37 mouse cellular contexts compared by ENCODE assay signal in genomic region chr16:92307947-92308346, GRCm38 (mm10). TPM values are rescaled to one million over a fixed set of nuclear protein-coding genes. Genes with fewer than 3 reads are reported as not detected.
A peak's percentile ranks its signal among the peaks of the same experiment; 100 is the strongest.
DNase-seq lines count a peak whose midpoint lies in the region; ATAC-seq and TF ChIP-seq lines count a peak whose summit lies in the region.
"Had no signal": no experiment of that assay in that cellular context is flagged by ENCODE, and none has a peak within 500 bp of the region (broad histone marks: within the 10 kb centered on the region; RNA-seq: fewer than 3 reads in every experiment).

No protein-coding gene starts in this region.

- 0 out of 2 replicates have a peak, but pooled peaks have one; percentile 25 for ATAC-seq in stomach, embryonic 16.5 days (ENCODE audit: insufficient read depth, low FRiP score)
- no peak for ATAC-seq in hindbrain, embryonic 13.5 days (ENCODE audit: low FRiP score)
- ATAC-seq: forebrain, embryonic 15.5 days; hindbrain, postnatal 0 days; inflammation-experienced regulatory T-cells, adult 6 months; intestine, embryonic 16.5 days had no signal

- H3K9me3 ChIP-seq in stomach, embryonic 16.5 days (replicated peaks; ENCODE audit: control insufficient read depth, low read length), result no peaks in the 10 kb centered on the region
- no peaks in the 10 kb centered on the region for H3K9me3 ChIP-seq in hindbrain, embryonic 13.5 days
- H3K9me3 ChIP-seq: embryonic facial prominence, embryonic 10.5 days; embryonic facial prominence, embryonic 13.5 days; forebrain, embryonic 12.5 days; forebrain, embryonic 15.5 days; G1E; heart, embryonic 10.5 days; heart, embryonic 15.5 days; hindbrain, embryonic 10.5 days had no signal

- no peaks in the 10 kb centered on the region for H3K36me3 ChIP-seq in heart, adult 2 months (ENCODE audit: control insufficient read depth, insufficient read depth, low read length)
- H3K36me3 ChIP-seq in stomach, embryonic 16.5 days (ENCODE audit: control insufficient read depth, insufficient read depth, low read length), result peaks cover 9% of the 10 kb centered on the region; the same call in 1 of the 2 replicates
- peaks cover 63% of the 10 kb centered on the region for H3K36me3 ChIP-seq in hindbrain, embryonic 13.5 days

- H3K9ac ChIP-seq in heart, adult 2 months (ENCODE audit: low read depth, low read length), result no peak overlapping the region
- no peak overlapping the region for H3K9ac ChIP-seq in stomach, embryonic 16.5 days (ENCODE audit: low read length)
- no peak overlapping the region for H3K9ac ChIP-seq in hindbrain, embryonic 13.5 days
- H3K9ac ChIP-seq: embryonic facial prominence, embryonic 13.5 days; forebrain, embryonic 12.5 days; forebrain, embryonic 15.5 days; heart, embryonic 15.5 days; hindbrain, embryonic 14.5 days had no signal

- DNase-seq in heart, adult 2 months, result no peak
- DNase-seq in heart, adult 9 months (ENCODE audit: low spot score in 2 of 2), result no peak
- no peak for DNase-seq in left cerebral cortex, adult 2 months (ENCODE audit: extremely low spot score in 1 of 2, low spot score in 2 of 2)
- no peak for DNase-seq in left cerebral cortex, adult 8-10 months (ENCODE audit: low spot score in 2 of 2)
- DNase-seq in NIH3T3 (ENCODE audit: low read depth), result peak; percentile 5
- no peak for DNase-seq in cerebellum, postnatal 25 days
- DNase-seq: adrenal gland, adult 2 months; adrenal gland, postnatal 14 days; B cell, adult 2 months; cerebellum, adult 11 months; cerebellum, adult 2 months; cerebellum, adult 9-11 months; cerebellum, postnatal 36 days; embryo, embryonic 11 days; gastrocnemius, postnatal 14 days; heart, adult 11 months; heart, postnatal 10 days; heart, postnatal 36 days had no signal

- no peaks in the 10 kb centered on the region for H3K27me3 ChIP-seq in heart, adult 2 months (ENCODE audit: control insufficient read depth, insufficient read depth, low read length)
- H3K27me3 ChIP-seq in stomach, embryonic 16.5 days (ENCODE audit: control insufficient read depth, insufficient read depth, low read length), result no peaks in the 10 kb centered on the region
- H3K27me3 ChIP-seq in hindbrain, embryonic 13.5 days, result no peaks in the 10 kb centered on the region
- H3K27me3 ChIP-seq: CH12.LX; embryonic facial prominence, embryonic 13.5 days; forebrain, embryonic 12.5 days; forebrain, embryonic 15.5 days; heart, embryonic 15.5 days had no signal

- 54% methylated on average over 3 of the region's 3 CpGs for WGBS in heart, adult 2 months
- 81% methylated on average over 3 of the region's 3 CpGs for WGBS in stomach, embryonic 16.5 days
- WGBS in hindbrain, embryonic 13.5 days, result 86% methylated on average over 3 of the region's 3 CpGs

- TF ChIP-seq CTCF in heart, adult 2 months (IDR thresholded peaks at IDR 0.05), result peak; percentile 37
- peak; percentile 32 for TF ChIP-seq CTCF in left cerebral cortex, adult 2 months (IDR thresholded peaks at IDR 0.05)

- no peaks in the 10 kb centered on the region for H3K79me2 ChIP-seq in heart, adult 2 months (replicated peaks; ENCODE audit: control insufficient read depth, insufficient read depth, low read length)

- H3K27ac ChIP-seq in heart, adult 2 months, result no peak overlapping the region
- no peak overlapping the region for H3K27ac ChIP-seq in left cerebral cortex, adult 2 months
- no peak overlapping the region for H3K27ac ChIP-seq in stomach, embryonic 16.5 days (ENCODE audit: low read length)
- no peak overlapping the region for H3K27ac ChIP-seq in hindbrain, embryonic 13.5 days
- H3K27ac ChIP-seq: embryonic facial prominence, embryonic 10.5 days; embryonic facial prominence, embryonic 13.5 days; forebrain, embryonic 12.5 days; forebrain, embryonic 15.5 days; heart, embryonic 10.5 days; heart, embryonic 15.5 days; hindbrain, embryonic 10.5 days; hindbrain, embryonic 14.5 days had no signal

- TF ChIP-seq EP300 in heart, adult 2 months (IDR thresholded peaks at IDR 0.05; ENCODE audit: insufficient read depth, low read depth, low read length), result no peak

- no peaks in the 10 kb centered on the region for H3K4me1 ChIP-seq in heart, adult 2 months (ENCODE audit: control insufficient read depth, insufficient read depth, low read length)
- no peaks in the 10 kb centered on the region; the same call in 1 of the 2 replicates for H3K4me1 ChIP-seq in stomach, embryonic 16.5 days (ENCODE audit: control insufficient read depth, insufficient read depth, low read length)
- peaks cover 16% of the 10 kb centered on the region for H3K4me1 ChIP-seq in hindbrain, embryonic 13.5 days (replicated peaks)

- no peak for TF ChIP-seq POLR2A in heart, adult 2 months (IDR thresholded peaks at IDR 0.05; ENCODE audit: insufficient read depth, low read depth, low read length)

- intact Hi-C loops in heart, adult 2 months (cut with DNase I), result no loop called here
- intact Hi-C loops in left cerebral cortex, adult 2 months (cut with DNase I), result loop anchor here (10.0 kb wide), 1 partner anchor 583 kb away; the partner anchor contains the start of genes Cryzl1 and Itsn1

- no peak overlapping the region for H3K4me2 ChIP-seq in stomach, embryonic 16.5 days (ENCODE audit: low read depth, low read length)
- no peak overlapping the region for H3K4me2 ChIP-seq in hindbrain, embryonic 13.5 days
- H3K4me2 ChIP-seq: embryonic facial prominence, embryonic 13.5 days; forebrain, embryonic 12.5 days; forebrain, embryonic 15.5 days; heart, embryonic 15.5 days; hindbrain, embryonic 14.5 days had no signal

- H3K4me3 ChIP-seq in heart, adult 2 months, result no peak overlapping the region
- H3K4me3 ChIP-seq in left cerebral cortex, adult 2 months, result no peak overlapping the region
- H3K4me3 ChIP-seq in stomach, embryonic 16.5 days (replicated peaks; ENCODE audit: low read length), result no peak overlapping the region
- H3K4me3 ChIP-seq in hindbrain, embryonic 13.5 days, result no peak overlapping the region
- H3K4me3 ChIP-seq: embryonic facial prominence, embryonic 10.5 days; embryonic facial prominence, embryonic 13.5 days; erythroblast, embryonic 14.5 days; forebrain, embryonic 12.5 days; forebrain, embryonic 15.5 days; heart, embryonic 10.5 days; heart, embryonic 15.5 days; hindbrain, embryonic 10.5 days had no signal

RNA-seq across cellular contexts. Expression of gene Smim11, which starts 6.9 kb away (rescaled TPM):
- total RNA-seq in heart, adult 2 months (2021), result 10 to 100 TPM; 76.1 to 89.9 TPM
- polyA plus RNA-seq in heart, adult 2 months (2012; rRNA removed), result 46.9 and 55.4 TPM in 2 replicates
- total RNA-seq in left cerebral cortex, adult 2 months (2021), result 10 to 100 TPM; 15.2 to 20.8 TPM
- total RNA-seq in left cerebral cortex, adult 8-10 months (2022), result 10 to 100 TPM; 17.2 to 27.5 (median 17.9) TPM
- polyA plus RNA-seq in stomach, embryonic 16.5 days (2015; fragmentation: Nextera tagmentation; extraction: Ambion mirVana), result 120 and 153 TPM in 2 replicates
- 77.9 and 86.6 TPM in 2 replicates for polyA plus RNA-seq in hindbrain, embryonic 13.5 days (2015; fragmentation: Nextera tagmentation; extraction: Ambion mirVana)

RNA-seq across cellular contexts. Expression of gene Fam243, which starts 13.3 kb away (rescaled TPM):
- 1 to 10 TPM in 1 of 2 experiments, under 1 TPM in 1; 0.78 to 1.2 TPM for total RNA-seq in heart, adult 2 months (2021)
- 0.14 and 0.20 TPM in 2 replicates for polyA plus RNA-seq in heart, adult 2 months (2012; rRNA removed)
- not detected for total RNA-seq in left cerebral cortex, adult 2 months (2021)
- not detected for total RNA-seq in left cerebral cortex, adult 8-10 months (2022)
- polyA plus RNA-seq in stomach, embryonic 16.5 days (2015; fragmentation: Nextera tagmentation; extraction: Ambion mirVana), result not detected in 2 replicates
- not detected in 2 replicates for polyA plus RNA-seq in hindbrain, embryonic 13.5 days (2015; fragmentation: Nextera tagmentation; extraction: Ambion mirVana)
- total RNA-seq: adrenal gland, adult 2 months; adrenal gland, postnatal 14 days; CH12.LX; gastrocnemius, postnatal 14 days; gastrocnemius, postnatal 4 days; hindbrain, postnatal 0 days had no signal
- polyA plus RNA-seq: adrenal gland, adult 2 months; cerebellum, adult 2 months; cortical plate, adult 2 months; embryonic facial prominence, embryonic 10.5 days; embryonic facial prominence, embryonic 13.5 days; erythroblast, embryonic 14.5 days; forebrain, embryonic 12.5 days; G1E; heart, embryonic 10.5 days; heart, embryonic 15.5 days; hindbrain, embryonic 10.5 days; hindbrain, postnatal 0 days; inflammation-experienced regulatory T-cells, adult 6 months; intestine, embryonic 16.5 days had no signal

RNA-seq across cellular contexts. Expression of gene Kcne2, which starts 15.8 kb away (rescaled TPM):
- total RNA-seq in heart, adult 2 months (2021), result not detected
- polyA plus RNA-seq in heart, adult 2 months (2012; rRNA removed), result not detected in 2 replicates
- total RNA-seq in left cerebral cortex, adult 2 months (2021), result under 1 TPM; 0.21 to 0.61 TPM
- total RNA-seq in left cerebral cortex, adult 8-10 months (2022), result 1 to 10 TPM in 1 of 4 experiments, under 1 TPM in 2, not detected in 1; 0.21 to 2.5 (median 0.66) TPM
- 5.1 and 6.0 TPM in 2 replicates for polyA plus RNA-seq in stomach, embryonic 16.5 days (2015; fragmentation: Nextera tagmentation; extraction: Ambion mirVana)
- polyA plus RNA-seq in hindbrain, embryonic 13.5 days (2015; fragmentation: Nextera tagmentation; extraction: Ambion mirVana), result 22.7 and 49.7 TPM in 2 replicates
- total RNA-seq: adrenal gland, adult 2 months; adrenal gland, postnatal 14 days; adrenal gland, postnatal 4 days; CH12.LX; gastrocnemius, postnatal 14 days; gastrocnemius, postnatal 4 days; heart, postnatal 10 days; heart, postnatal 36 days had no signal
- polyA plus RNA-seq: adrenal gland, adult 2 months; erythroblast, embryonic 14.5 days; G1E; inflammation-experienced regulatory T-cells, adult 6 months had no signal

RNA-seq across cellular contexts. Expression of gene Kcne1, which starts 51.3 kb away (rescaled TPM):
- total RNA-seq in heart, adult 2 months (2021), result 10 to 100 TPM in 1 of 2 experiments, 1 to 10 TPM in 1; 6.9 to 11.6 TPM
- 34.8 and 36.5 TPM in 2 replicates for polyA plus RNA-seq in heart, adult 2 months (2012; rRNA removed)
- total RNA-seq in left cerebral cortex, adult 2 months (2021), result not detected
- under 1 TPM in 1 of 4 experiments, not detected in 3; 0.24 TPM for total RNA-seq in left cerebral cortex, adult 8-10 months (2022)
- polyA plus RNA-seq in stomach, embryonic 16.5 days (2015; fragmentation: Nextera tagmentation; extraction: Ambion mirVana), result 0.92 and 1.6 TPM in 2 replicates
- polyA plus RNA-seq in hindbrain, embryonic 13.5 days (2015; fragmentation: Nextera tagmentation; extraction: Ambion mirVana), result 0.22 and 0.39 TPM in 2 replicates
- total RNA-seq: adrenal gland, postnatal 14 days; gastrocnemius, postnatal 14 days; gastrocnemius, postnatal 4 days had no signal
- polyA plus RNA-seq: adrenal gland, adult 2 months; cortical plate, adult 2 months; erythroblast, embryonic 14.5 days; forebrain, embryonic 15.5 days; G1E; inflammation-experienced regulatory T-cells, adult 6 months; intestine, embryonic 16.5 days had no signal
